Mouse (Mus musculus) cerebellum, adult (tissue): ENCODE measurements at regions not wholly inside any gene's neighbourhood (a gene's known extent, or its start where the extent isn't known, plus 50 kb on each side); places are given as distances from the start of the nearest gene placed in this dataset.
"Not testable (repeated sequence)": the region's sequence is repeated elsewhere in the genome, so short reads cannot be mapped to it uniquely, and the experiment has no call there.

Source experiments
- ATAC-seq: cut with Nextera tagmentation; 2 replicates; pipeline ENCODE4 v1.9.2; 2017; ENCODE audit warnings: mild to moderate bottlenecking, moderate library complexity, mixed read lengths; ENCODE audit not compliant: insufficient number of reproducible peaks, low FRiP score, low TSS enrichment

- no peak for ATAC-seq
Measured at GRCm38 (mm10) chr13:72183636-72184035, 220.1 kb upstream of the Irx1 start.

- no peak for ATAC-seq
Measured at GRCm38 (mm10) chr13:72184116-72184845, 220.8 kb upstream of the Irx1 start.

GRCm38 (mm10) chr13:72184846-72185118, 221.3 kb upstream of the Irx1 start:
- no peak for ATAC-seq

- no peak for ATAC-seq
Measured at GRCm38 (mm10) chr13:72195881-72196280, 232.4 kb upstream of the Irx1 start.

- no peak for ATAC-seq
Measured at GRCm38 (mm10) chr13:72198341-72199105, 235.0 kb upstream of the Irx1 start.

- no peak for ATAC-seq
Measured at GRCm38 (mm10) chr13:72209518-72209917, 246.0 kb upstream of the Irx1 start.

GRCm38 (mm10) chr13:72209946-72210456, 246.5 kb upstream of the Irx1 start:
- no peak for ATAC-seq

GRCm38 (mm10) chr13:72210474-72211309, 247.2 kb upstream of the Irx1 start:
- no peak for ATAC-seq

- no peak for ATAC-seq
Measured at GRCm38 (mm10) chr13:72211716-72212115, 248.2 kb upstream of the Irx1 start.

- no peak for ATAC-seq
Measured at GRCm38 (mm10) chr13:72212747-72213146, 249.2 kb upstream of the Irx1 start.

GRCm38 (mm10) chr13:72219329-72219728, 255.8 kb upstream of the Irx1 start:
- ATAC-seq: no peak

- ATAC-seq: no peak
Measured at GRCm38 (mm10) chr13:72227102-72227501, 263.6 kb upstream of the Irx1 start.

GRCm38 (mm10) chr13:72231032-72231591, 267.6 kb upstream of the Irx1 start:
- ATAC-seq: no peak

GRCm38 (mm10) chr13:72232080-72232479, 268.6 kb upstream of the Irx1 start:
- no peak for ATAC-seq

- ATAC-seq: no peak
Measured at GRCm38 (mm10) chr13:72241919-72242318, 278.4 kb upstream of the Irx1 start.

- no peak for ATAC-seq
Measured at GRCm38 (mm10) chr13:72250419-72250818, 286.9 kb upstream of the Irx1 start.

- ATAC-seq: not testable (repeated sequence)
Measured at GRCm38 (mm10) chr13:72253242-72253641, 289.7 kb upstream of the Irx1 start.

- no peak for ATAC-seq
Measured at GRCm38 (mm10) chr13:72258794-72259193, 295.3 kb upstream of the Irx1 start.

GRCm38 (mm10) chr13:72264416-72264815, 300.9 kb upstream of the Irx1 start:
- no peak for ATAC-seq

GRCm38 (mm10) chr13:72265116-72265515, 301.6 kb upstream of the Irx1 start:
- no peak for ATAC-seq

GRCm38 (mm10) chr13:72265650-72266049, 302.1 kb upstream of the Irx1 start:
- ATAC-seq: no peak
